Mouse (Mus musculus) liver, adult 2 months (tissue): Measurements from ENCODE around the gene Gm6583.

Experiments
- CTCF ChIP-seq: fragments of 200-500 bp; IDR thresholded peaks from 2 replicates; pipeline ENCODE4 v1.5.1; 2011; ENCODE audit warnings: low read depth, low read length, control low read depth
- POLR2A ChIP-seq: fragments of 200-500 bp; IDR thresholded peaks from 2 replicates; pipeline ENCODE4 v1.6.1; 2011; ENCODE audit warnings: low read length, control low read depth; ENCODE audit not compliant: insufficient read depth; ENCODE audit errors: extremely low read depth

GRCm38 (mm10) chr5:112320936-112321335 lies 34.9 kb downstream of the Gm6583 start:
- TF ChIP-seq POLR2A (no peak), CTCF (no peak)
